Mouse (Mus musculus): Measurements from ENCODE around the gene Vmn1r51.
"Not testable (repeated sequence)": the region's sequence is repeated elsewhere in the genome, so short reads cannot be mapped to it uniquely, and the experiment has no call there.

Gene Vmn1r51

GRCm38 (mm10) chr6:90122296-90122695, at the start of gene Vmn1r51:
Gene Vmn1r51 (plus strand): TSS chr6:90122596.
- not testable (repeated sequence) for DNase-seq (ENCODE audit: low read depth, low spot score)

GRCm38 (mm10) chr6:90078406-90078805, 44.0 kb upstream of the Vmn1r51 start, which contains the start of gene Vmn1r49:
Gene Vmn1r49 (minus strand): TSS chr6:90078506.
- DNase-seq (ENCODE audit: low read depth, low spot score): no peak

- no peak for DNase-seq (ENCODE audit: low read depth, low spot score)
Observed at GRCm38 (mm10) chr6:90100566-90100965, 21.8 kb upstream of the Vmn1r51 start.

GRCm38 (mm10) chr6:90101130-90101529, 21.3 kb upstream of the Vmn1r51 start, which contains the start of gene Vmn1r50:
Gene Vmn1r50 (plus strand): TSS chr6:90101430.
- no peak for DNase-seq (ENCODE audit: low read depth, low spot score)

- DNase-seq (ENCODE audit: low read depth, low spot score): no peak
Observed at GRCm38 (mm10) chr6:90160139-90160538, 37.7 kb downstream of the Vmn1r51 start.

- DNase-seq (ENCODE audit: low read depth, low spot score): no peak
Observed at GRCm38 (mm10) chr6:90174508-90174907, 52.1 kb downstream of the Vmn1r51 start, which contains the start of gene Vmn1r52. Gene Vmn1r52 (plus strand): TSS chr6:90174808.
